Mouse (Mus musculus): ENCODE results near the gene Zfp770.
A peak's percentile ranks its signal among the peaks of the same experiment; 100 is the strongest.
"Not testable (repeated sequence)": the region's sequence is repeated elsewhere in the genome, so short reads cannot be mapped to it uniquely, and the experiment has no call there.

Zfp770 gene

GRCm38 (mm10) chr2:114200932-114201559 lies at the start of gene Zfp770:
Gene Zfp770 (minus strand): TSS chr2:114201469.
- peak; percentile 43 for DNase-seq (ENCODE audit: low read depth)

DNA sequence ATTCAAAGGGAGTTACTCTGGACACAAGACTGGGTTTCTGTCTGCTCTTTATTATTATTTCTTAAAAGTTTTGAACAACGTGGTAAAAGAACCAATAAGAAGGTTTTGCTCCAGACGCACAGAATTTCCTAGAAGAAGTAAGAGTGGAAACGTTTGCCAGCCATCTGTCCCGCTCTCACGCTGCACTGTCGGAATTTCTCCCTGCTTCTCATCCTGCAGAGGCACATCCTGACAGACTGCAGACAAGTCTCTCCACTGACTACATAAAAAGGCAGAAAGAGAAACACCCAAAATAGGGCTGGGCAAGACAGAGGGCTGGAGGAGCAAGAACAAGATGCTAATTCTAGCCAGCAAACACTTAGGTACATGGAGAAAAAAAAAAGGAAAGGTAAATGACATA lies 48.2 kb upstream of the Zfp770 start:
- DNase-seq (ENCODE audit: low read depth) = no peak

GRCm38 (mm10) chr2:114237639-114238038 lies 36.4 kb upstream of the Zfp770 start:
- DNase-seq (ENCODE audit: low read depth) = no peak

- DNase-seq (ENCODE audit: low read depth) = no peak
Observed at GRCm38 (mm10) chr2:114236566-114236965, 35.3 kb upstream of the Zfp770 start.

GRCm38 (mm10) chr2:114235584-114235983 lies 34.3 kb upstream of the Zfp770 start:
- no peak for DNase-seq (ENCODE audit: low read depth)

DNA sequence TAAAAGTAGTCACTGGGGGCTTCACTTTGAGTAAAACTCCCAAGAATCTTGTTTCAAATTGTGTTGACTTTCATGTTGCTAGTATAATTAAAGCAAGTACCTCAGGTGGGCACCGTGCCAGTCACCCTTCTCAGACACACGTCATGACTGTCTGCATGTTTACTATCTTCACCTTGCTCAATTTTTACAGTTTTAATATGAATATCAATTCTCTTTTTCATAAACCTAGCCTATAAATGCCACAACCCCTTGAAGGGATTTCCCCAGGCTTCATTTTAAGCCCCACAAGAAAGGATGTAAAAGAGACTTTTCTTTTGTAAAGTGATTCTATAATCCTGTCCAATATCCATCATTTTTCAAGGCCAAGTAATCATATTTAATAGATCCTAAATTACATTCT lies 30.0 kb upstream of the Zfp770 start:
- no peak for DNase-seq (ENCODE audit: low read depth)

DNA sequence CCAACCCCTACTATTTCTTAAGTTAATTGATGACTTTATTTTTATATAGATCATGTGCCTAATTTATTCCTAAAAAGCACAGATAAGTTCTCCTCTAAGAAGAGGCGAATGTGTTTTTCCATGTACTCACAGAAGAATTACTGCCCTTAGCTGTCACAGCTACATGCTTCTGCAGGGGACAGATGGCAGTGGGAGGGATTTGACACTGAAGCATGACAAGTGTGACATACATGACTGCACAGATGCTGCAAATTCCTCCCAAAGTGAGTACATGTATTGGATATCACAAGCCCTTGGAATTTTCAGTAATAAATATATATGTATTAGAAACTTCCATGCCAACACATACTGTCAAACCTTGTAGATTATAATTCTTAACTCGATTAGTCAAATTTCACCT lies 27.4 kb upstream of the Zfp770 start:
- DNase-seq (ENCODE audit: low read depth) = no peak

DNA sequence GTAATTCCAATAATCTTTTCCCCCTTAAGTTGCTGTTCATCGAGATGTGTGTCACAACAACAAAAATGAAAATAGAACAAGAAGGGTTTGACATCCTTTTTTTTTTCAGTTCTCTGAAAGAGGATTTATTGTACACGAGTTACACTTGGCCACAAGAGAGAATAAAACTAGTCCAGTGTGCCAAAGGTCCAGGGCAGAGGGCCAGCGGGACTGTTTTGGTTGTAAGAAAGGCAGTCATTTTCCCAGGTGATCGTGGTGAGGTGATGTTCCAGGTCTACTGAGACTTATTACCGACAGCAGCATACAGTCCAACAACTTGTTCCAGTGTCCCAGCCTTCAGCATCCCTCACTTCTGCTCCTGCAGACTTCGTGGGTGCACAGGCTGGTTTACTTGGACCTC lies 3.8 kb upstream of the Zfp770 start:
- no peak for DNase-seq (ENCODE audit: low read depth)

DNA sequence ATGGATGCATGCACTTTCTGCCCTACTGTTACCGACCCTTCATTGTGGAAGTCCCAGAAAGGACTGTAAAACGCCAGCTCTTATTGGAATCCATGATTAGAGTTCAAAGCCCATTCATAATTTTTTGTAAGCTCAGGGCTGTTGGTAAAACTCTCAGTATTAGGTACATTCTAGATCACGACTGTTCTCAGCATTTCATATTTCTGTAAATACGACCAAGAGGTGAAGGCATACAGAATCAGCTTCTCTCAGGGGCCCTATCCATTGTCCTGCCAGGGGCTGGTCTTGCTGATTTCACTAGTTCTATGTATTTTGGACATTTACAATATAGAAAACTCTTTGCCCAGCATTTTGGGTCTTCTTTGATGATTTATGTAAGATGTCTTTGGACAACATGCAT lies 305 bp upstream of the Zfp770 start:
- DNase-seq (ENCODE audit: low read depth) = no peak

DNA sequence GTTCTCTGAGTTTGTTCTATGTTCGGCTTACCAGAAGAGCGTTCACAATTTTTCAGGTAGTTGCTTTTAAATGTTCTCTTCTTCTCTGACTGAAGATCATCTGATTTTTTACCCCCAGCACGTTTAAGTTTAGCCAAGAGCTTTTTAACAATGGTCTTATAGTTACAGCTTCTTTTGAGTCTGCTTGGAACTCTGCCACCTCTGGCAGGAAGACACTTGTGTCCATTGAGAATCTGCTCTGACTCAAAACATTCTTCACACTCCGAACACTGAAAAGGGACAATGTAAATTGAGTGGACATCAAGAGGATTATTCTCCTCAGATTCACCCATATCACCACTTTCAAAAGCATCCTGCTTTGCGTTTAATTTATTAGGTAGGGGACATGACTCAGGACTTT lies 4.8 kb downstream of the Zfp770 start:
- DNase-seq (ENCODE audit: low read depth) = no peak

- not testable (repeated sequence) for DNase-seq (ENCODE audit: low read depth)
Observed at GRCm38 (mm10) chr2:114186924-114187323, 14.3 kb downstream of the Zfp770 start, which contains the start of gene Aqr. Gene Aqr (minus strand): TSS chr2:114187024.

- DNase-seq (ENCODE audit: low read depth) = no peak
Observed at GRCm38 (mm10) chr2:114177802-114178733, 23.2 kb downstream of the Zfp770 start.

DNA sequence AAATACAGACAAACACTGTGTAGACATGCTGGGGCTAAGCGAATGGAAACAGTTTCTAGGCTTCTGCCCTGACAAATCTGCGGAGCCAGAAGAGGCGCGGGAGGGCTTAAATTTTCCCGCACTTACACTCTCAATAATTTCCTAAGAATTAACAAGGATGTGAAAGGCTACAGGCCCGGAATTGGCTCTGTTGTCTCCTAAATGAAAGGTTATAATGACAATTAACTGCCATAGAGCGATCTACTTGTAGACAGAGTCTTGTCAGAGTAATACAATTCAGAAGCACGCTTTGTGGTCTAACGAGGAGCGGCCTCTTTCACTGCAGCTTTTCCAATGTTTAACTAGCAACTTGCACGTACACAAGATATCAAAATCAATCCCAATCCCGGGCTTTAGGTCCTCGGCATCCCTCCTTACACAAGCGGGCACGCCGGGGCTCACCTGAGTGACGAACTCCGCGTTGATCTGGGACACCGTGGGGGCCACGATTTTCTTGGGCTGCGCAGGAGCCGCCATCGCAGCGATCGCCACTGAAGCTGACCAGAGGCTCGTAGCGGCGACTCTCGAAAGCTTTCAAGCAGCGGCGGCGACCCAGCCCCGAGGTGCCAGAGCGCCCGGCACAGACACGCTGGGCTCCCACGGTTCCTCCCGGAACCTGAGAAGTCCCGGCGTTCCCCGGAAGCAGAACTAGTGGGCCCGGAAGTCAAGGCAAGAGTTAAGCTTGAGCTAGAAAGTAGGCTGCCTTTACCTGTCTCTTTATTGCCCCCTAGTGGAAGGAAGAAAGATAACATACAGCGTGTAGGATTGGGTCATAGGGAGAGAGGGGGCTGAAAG lies 26.4 kb downstream of the Zfp770 start:
- DNase-seq (ENCODE audit: low read depth) = peak; percentile 45

- no peak for DNase-seq (ENCODE audit: low read depth)
Observed at GRCm38 (mm10) chr2:114173248-114173647, 28.0 kb downstream of the Zfp770 start.

DNA sequence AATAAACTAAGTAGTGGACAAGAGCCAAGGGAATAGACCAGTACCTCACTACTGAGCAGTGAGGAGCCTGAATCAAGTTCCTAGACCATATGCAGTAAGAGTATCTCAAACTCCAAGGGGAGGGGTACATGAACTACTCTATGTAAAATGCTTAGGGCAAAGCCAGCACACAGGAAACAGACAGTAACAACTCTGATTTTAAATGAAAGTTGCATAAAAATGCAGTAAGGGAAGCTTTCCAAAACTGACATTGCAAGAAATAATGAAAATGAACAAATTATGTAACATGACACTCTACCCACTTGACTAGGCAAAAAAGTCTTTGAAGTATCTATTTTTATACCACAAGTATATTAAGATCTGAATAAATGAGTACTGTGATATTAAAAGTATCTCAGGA lies 33.4 kb downstream of the Zfp770 start:
- DNase-seq (ENCODE audit: low read depth) = no peak

DNA sequence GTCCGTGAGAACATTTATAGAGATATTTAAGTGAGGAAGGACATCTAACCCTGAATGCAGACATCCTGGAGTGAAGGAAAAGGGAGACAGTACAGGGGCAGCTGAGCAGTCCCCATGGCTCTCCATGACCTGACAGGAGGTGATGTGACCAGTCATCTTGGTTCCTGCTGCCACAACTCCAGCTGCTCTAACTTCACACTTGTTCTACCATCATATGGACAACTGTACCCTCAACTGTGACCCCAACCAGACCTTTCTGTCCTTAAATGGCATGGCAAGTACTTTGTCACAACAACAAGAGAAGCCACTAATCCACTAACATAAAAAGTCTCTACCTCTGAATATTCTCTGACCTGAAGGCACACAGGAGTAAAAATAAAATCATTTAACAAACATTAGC lies 39.3 kb downstream of the Zfp770 start:
- DNase-seq (ENCODE audit: low read depth) = no peak

GRCm38 (mm10) chr2:114157345-114157744 lies 43.9 kb downstream of the Zfp770 start:
- DNase-seq (ENCODE audit: low read depth) = no peak

- DNase-seq (ENCODE audit: low read depth) = no peak
Observed at GRCm38 (mm10) chr2:114156639-114157038, 44.6 kb downstream of the Zfp770 start.

GRCm38 (mm10) chr2:114153247-114153646 lies 48.0 kb downstream of the Zfp770 start:
- DNase-seq (ENCODE audit: low read depth) = no peak

DNA sequence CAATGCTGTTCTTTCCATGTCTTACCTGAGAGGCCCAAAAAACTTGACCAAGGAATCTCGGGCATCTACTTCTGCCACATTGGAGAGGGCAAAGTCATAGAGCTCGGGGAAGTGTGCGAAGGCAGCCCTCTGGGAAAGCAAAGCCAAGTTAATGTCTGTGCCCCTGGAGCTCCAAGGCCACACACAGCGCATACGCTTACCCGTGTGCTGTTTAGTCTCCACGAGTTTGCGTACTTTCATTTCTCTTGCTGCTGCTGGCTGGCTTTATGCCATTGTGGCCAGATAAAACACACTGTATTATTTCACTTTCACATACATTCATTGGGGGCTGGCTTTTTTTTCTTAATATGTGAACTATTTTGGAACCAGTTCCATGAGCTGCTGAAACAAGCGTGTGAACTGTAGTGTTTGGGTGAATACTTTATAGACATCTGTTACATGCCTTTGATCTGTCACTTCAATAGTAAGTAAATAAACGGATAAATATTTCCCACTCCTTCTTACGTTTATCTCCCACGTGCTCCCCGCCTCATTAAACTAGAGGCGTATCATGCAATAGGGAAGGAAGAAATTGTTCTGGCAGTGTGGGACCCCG lies 54.3 kb downstream of the Zfp770 start:
- DNase-seq (ENCODE audit: low read depth) = no peak

- DNase-seq (ENCODE audit: low read depth) = peak; percentile 7
Observed at GRCm38 (mm10) chr2:114145315-114145801, 55.9 kb downstream of the Zfp770 start.

- no peak for DNase-seq (ENCODE audit: low read depth)
Observed at GRCm38 (mm10) chr2:114144915-114145314, 56.4 kb downstream of the Zfp770 start.

Data from fibroblast of lung, adult 2 months (primary cell).